Mouse (Mus musculus): Measurements from ENCODE around the gene Usf3. TPM values are rescaled to one million over a fixed set of nuclear protein-coding genes. Genes with fewer than 3 reads are reported as not detected.

The Usf3 gene
- polyA plus RNA-seq, 1 experiment from 2014 or later = 4.2 TPM

GRCm38 (mm10) chr16:44182597-44182996, 9.6 kb downstream of the Usf3 start:
- Histone ChIP-seq H3K27me3 (ENCODE audit: control insufficient read depth, insufficient read depth, low read length) (no peaks in the 10 kb centered on the region), H3K36me3 (ENCODE audit: control insufficient read depth, insufficient read depth, low read length) (peaks cover 3% of the 10 kb centered on the region; the same call in 1 of the 2 replicates), H3K4me1 (ENCODE audit: control insufficient read depth, insufficient read depth, low read length) (no peaks in the 10 kb centered on the region; the same call in 1 of the 2 replicates), H3K27ac (ENCODE audit: low read depth, low read length) (no peak overlapping the region), H3K9ac (ENCODE audit: low read depth, low read length) (no peak overlapping the region), H3K9me3 (replicated peaks; ENCODE audit: control insufficient read depth, low read length) (no peaks in the 10 kb centered on the region), H3K4me3 (ENCODE audit: low read depth, low read length) (no peak overlapping the region), H3K4me2 (no peak overlapping the region)
- ATAC-seq (replicated peaks; ENCODE audit: insufficient number of reproducible peaks, low FRiP score, low TSS enrichment) = no peak
- WGBS (ENCODE audit: insufficient replicate concordance) = 97% methylated on average over 1 of the region's 1 CpGs

GRCm38 (mm10) chr16:44184769-44185168, 11.7 kb downstream of the Usf3 start:
- no peaks in the 10 kb centered on the region for H3K27me3 ChIP-seq (ENCODE audit: control insufficient read depth, insufficient read depth, low read length)
- H3K36me3 ChIP-seq (ENCODE audit: control insufficient read depth, insufficient read depth, low read length) = peaks cover 4% of the 10 kb centered on the region
- no peak overlapping the region for H3K9ac ChIP-seq (ENCODE audit: low read depth, low read length)
- H3K4me1 ChIP-seq (ENCODE audit: control insufficient read depth, insufficient read depth, low read length) = no peaks in the 10 kb centered on the region
- ATAC-seq (replicated peaks; ENCODE audit: insufficient number of reproducible peaks, low FRiP score, low TSS enrichment) = no peak
- H3K4me2 ChIP-seq = no peak overlapping the region
- 76% methylated on average over 3 of the region's 3 CpGs for WGBS (ENCODE audit: insufficient replicate concordance)
- H3K9me3 ChIP-seq (replicated peaks; ENCODE audit: control insufficient read depth, low read length) = no peaks in the 10 kb centered on the region
- H3K27ac ChIP-seq (ENCODE audit: low read depth, low read length) = no peak overlapping the region
- no peak overlapping the region for H3K4me3 ChIP-seq (ENCODE audit: low read depth, low read length)

- Histone ChIP-seq H3K4me3 (ENCODE audit: low read depth, low read length) (no peak overlapping the region), H3K27ac (ENCODE audit: low read depth, low read length) (no peak overlapping the region), H3K4me2 (no peak overlapping the region), H3K9ac (ENCODE audit: low read depth, low read length) (no peak overlapping the region), H3K27me3 (ENCODE audit: control insufficient read depth, insufficient read depth, low read length) (no peaks in the 10 kb centered on the region), H3K4me1 (ENCODE audit: control insufficient read depth, insufficient read depth, low read length) (no peaks in the 10 kb centered on the region), H3K36me3 (ENCODE audit: control insufficient read depth, insufficient read depth, low read length) (peaks cover 2% of the 10 kb centered on the region; the same call in 1 of the 2 replicates), H3K9me3 (replicated peaks; ENCODE audit: control insufficient read depth, low read length) (no peaks in the 10 kb centered on the region)
- 94% methylated on average over 4 of the region's 4 CpGs for WGBS (ENCODE audit: insufficient replicate concordance)
- ATAC-seq (replicated peaks; ENCODE audit: insufficient number of reproducible peaks, low FRiP score, low TSS enrichment) = no peak
These were observed 14.1 kb downstream of the Usf3 start for GRCm38 (mm10) chr16:44187172-44187571.

- peaks cover 2% of the 10 kb centered on the region; the same call in 1 of the 2 replicates for H3K36me3 ChIP-seq (ENCODE audit: control insufficient read depth, insufficient read depth, low read length)
- no peak overlapping the region for H3K4me2 ChIP-seq
- WGBS (ENCODE audit: insufficient replicate concordance) = 84% methylated on average over 3 of the region's 3 CpGs
- H3K9me3 ChIP-seq (replicated peaks; ENCODE audit: control insufficient read depth, low read length) = no peaks in the 10 kb centered on the region
- no peak overlapping the region for H3K27ac ChIP-seq (ENCODE audit: low read depth, low read length)
- H3K27me3 ChIP-seq (ENCODE audit: control insufficient read depth, insufficient read depth, low read length) = no peaks in the 10 kb centered on the region
- no peak overlapping the region for H3K9ac ChIP-seq (ENCODE audit: low read depth, low read length)
- no peak for ATAC-seq (replicated peaks; ENCODE audit: insufficient number of reproducible peaks, low FRiP score, low TSS enrichment)
- no peaks in the 10 kb centered on the region for H3K4me1 ChIP-seq (ENCODE audit: control insufficient read depth, insufficient read depth, low read length)
- H3K4me3 ChIP-seq (ENCODE audit: low read depth, low read length) = no peak overlapping the region
These were observed 15.7 kb downstream of the Usf3 start for GRCm38 (mm10) chr16:44188766-44189165.

- Histone ChIP-seq H3K27ac (ENCODE audit: low read depth, low read length) (no peak overlapping the region), H3K27me3 (ENCODE audit: control insufficient read depth, insufficient read depth, low read length) (no peaks in the 10 kb centered on the region), H3K4me1 (ENCODE audit: control insufficient read depth, insufficient read depth, low read length) (no peaks in the 10 kb centered on the region), H3K4me2 (no peak overlapping the region), H3K36me3 (ENCODE audit: control insufficient read depth, insufficient read depth, low read length) (peaks cover 2% of the 10 kb centered on the region; the same call in 1 of the 2 replicates), H3K9me3 (replicated peaks; ENCODE audit: control insufficient read depth, low read length) (no peaks in the 10 kb centered on the region), H3K4me3 (ENCODE audit: low read depth, low read length) (no peak overlapping the region), H3K9ac (ENCODE audit: low read depth, low read length) (no peak overlapping the region)
- ATAC-seq (replicated peaks; ENCODE audit: insufficient number of reproducible peaks, low FRiP score, low TSS enrichment) = no peak
- WGBS (ENCODE audit: insufficient replicate concordance) = 77% methylated on average over 6 of the region's 6 CpGs
These were observed 17.0 kb downstream of the Usf3 start for GRCm38 (mm10) chr16:44190032-44190431.

- WGBS (ENCODE audit: insufficient replicate concordance) = 90% methylated on average over 2 of the region's 2 CpGs
- H3K4me1 ChIP-seq (ENCODE audit: control insufficient read depth, insufficient read depth, low read length) = no peaks in the 10 kb centered on the region
- H3K4me2 ChIP-seq = no peak overlapping the region
- H3K27ac ChIP-seq (ENCODE audit: low read depth, low read length) = no peak overlapping the region
- H3K36me3 ChIP-seq (ENCODE audit: control insufficient read depth, insufficient read depth, low read length) = peaks cover 2% of the 10 kb centered on the region; the same call in 1 of the 2 replicates
- ATAC-seq (replicated peaks; ENCODE audit: insufficient number of reproducible peaks, low FRiP score, low TSS enrichment) = no peak
- no peaks in the 10 kb centered on the region for H3K9me3 ChIP-seq (replicated peaks; ENCODE audit: control insufficient read depth, low read length)
- H3K4me3 ChIP-seq (ENCODE audit: low read depth, low read length) = no peak overlapping the region
- no peak overlapping the region for H3K9ac ChIP-seq (ENCODE audit: low read depth, low read length)
- H3K27me3 ChIP-seq (ENCODE audit: control insufficient read depth, insufficient read depth, low read length) = no peaks in the 10 kb centered on the region
These were observed 17.9 kb downstream of the Usf3 start for GRCm38 (mm10) chr16:44190968-44191367.

- H3K4me1 ChIP-seq (ENCODE audit: control insufficient read depth, insufficient read depth, low read length) = no peaks in the 10 kb centered on the region
- no peak overlapping the region for H3K9ac ChIP-seq (ENCODE audit: low read depth, low read length)
- H3K36me3 ChIP-seq (ENCODE audit: control insufficient read depth, insufficient read depth, low read length) = peaks cover 12% of the 10 kb centered on the region
- 88% methylated on average over 14 of the region's 14 CpGs for WGBS (ENCODE audit: insufficient replicate concordance)
- H3K27ac ChIP-seq (ENCODE audit: low read depth, low read length) = no peak overlapping the region
- no peak overlapping the region for H3K4me2 ChIP-seq
- H3K4me3 ChIP-seq (ENCODE audit: low read depth, low read length) = no peak overlapping the region
- ATAC-seq (replicated peaks; ENCODE audit: insufficient number of reproducible peaks, low FRiP score, low TSS enrichment) = no peak
- H3K9me3 ChIP-seq (replicated peaks; ENCODE audit: control insufficient read depth, low read length) = peaks cover 2% of the 10 kb centered on the region; the same call in 1 of the 2 replicates
- no peaks in the 10 kb centered on the region for H3K27me3 ChIP-seq (ENCODE audit: control insufficient read depth, insufficient read depth, low read length)
These were observed 26.1 kb downstream of the Usf3 start for GRCm38 (mm10) chr16:44199066-44199703.

- H3K9ac ChIP-seq (ENCODE audit: low read depth, low read length) = no peak overlapping the region
- no peaks in the 10 kb centered on the region for H3K4me1 ChIP-seq (ENCODE audit: control insufficient read depth, insufficient read depth, low read length)
- 92% methylated on average over 4 of the region's 4 CpGs for WGBS (ENCODE audit: insufficient replicate concordance)
- peaks cover 2% of the 10 kb centered on the region; the same call in 1 of the 2 replicates for H3K9me3 ChIP-seq (replicated peaks; ENCODE audit: control insufficient read depth, low read length)
- ATAC-seq (replicated peaks; ENCODE audit: insufficient number of reproducible peaks, low FRiP score, low TSS enrichment) = no peak
- no peak overlapping the region for H3K27ac ChIP-seq (ENCODE audit: low read depth, low read length)
- no peaks in the 10 kb centered on the region for H3K27me3 ChIP-seq (ENCODE audit: control insufficient read depth, insufficient read depth, low read length)
- no peak overlapping the region for H3K4me2 ChIP-seq
- H3K36me3 ChIP-seq (ENCODE audit: control insufficient read depth, insufficient read depth, low read length) = peaks cover 12% of the 10 kb centered on the region
- H3K4me3 ChIP-seq (ENCODE audit: low read depth, low read length) = no peak overlapping the region
These were observed 27.1 kb downstream of the Usf3 start for GRCm38 (mm10) chr16:44200146-44200545.

- Histone ChIP-seq H3K36me3 (ENCODE audit: control insufficient read depth, insufficient read depth, low read length) (peaks cover 12% of the 10 kb centered on the region), H3K4me2 (no peak overlapping the region)
These were observed 31.3 kb downstream of the Usf3 start for GRCm38 (mm10) chr16:44204331-44204730.

More at GRCm38 (mm10) chr16:44204331-44204730, 31.3 kb downstream of the Usf3 start:
- no peak for ATAC-seq (replicated peaks; ENCODE audit: insufficient number of reproducible peaks, low FRiP score, low TSS enrichment)
- Histone ChIP-seq H3K4me3 (ENCODE audit: low read depth, low read length) (no peak overlapping the region), H3K9me3 (replicated peaks; ENCODE audit: control insufficient read depth, low read length) (peaks cover 2% of the 10 kb centered on the region; the same call in 1 of the 2 replicates), H3K9ac (ENCODE audit: low read depth, low read length) (no peak overlapping the region), H3K27ac (ENCODE audit: low read depth, low read length) (no peak overlapping the region), H3K4me1 (ENCODE audit: control insufficient read depth, insufficient read depth, low read length) (no peaks in the 10 kb centered on the region), H3K27me3 (ENCODE audit: control insufficient read depth, insufficient read depth, low read length) (no peaks in the 10 kb centered on the region)
- 82% methylated on average over 6 of the region's 6 CpGs for WGBS (ENCODE audit: insufficient replicate concordance)

Measured in heart, embryonic 11.5 days (tissue).